Mouse (Mus musculus): ENCODE measurements around the gene Baiap3. TPM values are rescaled to one million over a fixed set of nuclear protein-coding genes. Genes with fewer than 3 reads are reported as not detected.

Baiap3 gene
- polyA plus RNA-seq, 1 experiment, result 1.1 TPM

Other genes with a start within 250 kb of the Baiap3 start
- 4.2 and 4.8 TPM in 2 replicates for gene Cramp1l, start 240.6 kb downstream of the Baiap3 start, polyA plus RNA-seq (2012; ENCODE audit: insufficient read depth, insufficient read length, missing spikeins)
- gene Ift140, start 240.3 kb downstream of the Baiap3 start, polyA plus RNA-seq (2012; ENCODE audit: insufficient read depth, insufficient read length, missing spikeins), result 3.8 and 4.1 TPM in 2 replicates
- gene Tmem204, start 172.8 kb downstream of the Baiap3 start, polyA plus RNA-seq (2012; ENCODE audit: insufficient read depth, insufficient read length, missing spikeins), result 13.1 and 22.6 TPM in 2 replicates
- gene Telo2, start 140.4 kb downstream of the Baiap3 start, polyA plus RNA-seq (2012; ENCODE audit: insufficient read depth, insufficient read length, missing spikeins), result 10.1 and 12.9 TPM in 2 replicates
- gene Ptx4, start 135.6 kb downstream of the Baiap3 start, polyA plus RNA-seq (2012; ENCODE audit: insufficient read depth, insufficient read length, missing spikeins), result not detected in 2 replicates
- gene Clcn7, start 123.0 kb downstream of the Baiap3 start, polyA plus RNA-seq (2012; ENCODE audit: insufficient read depth, insufficient read length, missing spikeins), result 9.6 and 11.5 TPM in 2 replicates
- gene Ccdc154, start 93.9 kb downstream of the Baiap3 start, polyA plus RNA-seq (2012; ENCODE audit: insufficient read depth, insufficient read length, missing spikeins), result not detected in 2 replicates
- not detected in 2 replicates for gene Gm38655, start 80.9 kb downstream of the Baiap3 start, polyA plus RNA-seq (2012; ENCODE audit: insufficient read depth, insufficient read length, missing spikeins)
- gene BC003965, start 71.8 kb downstream of the Baiap3 start, polyA plus RNA-seq (2012; ENCODE audit: insufficient read depth, insufficient read length, missing spikeins), result 27.3 and 36.9 TPM in 2 replicates
- 2.5 and 4.3 TPM in 2 replicates for gene Unkl, start 68.0 kb downstream of the Baiap3 start, polyA plus RNA-seq (2012; ENCODE audit: insufficient read depth, insufficient read length, missing spikeins)
- 27.6 and 32.7 TPM in 2 replicates for gene Gnptg, start 16.2 kb downstream of the Baiap3 start, polyA plus RNA-seq (2012; ENCODE audit: insufficient read depth, insufficient read length, missing spikeins)
- gene Tsr3, start 16.2 kb downstream of the Baiap3 start, polyA plus RNA-seq (2012; ENCODE audit: insufficient read depth, insufficient read length, missing spikeins), result 9.9 and 13.1 TPM in 2 replicates
- gene Ube2i, start 18.3 kb upstream of the Baiap3 start, polyA plus RNA-seq (2012; ENCODE audit: insufficient read depth, insufficient read length, missing spikeins), result 56.0 and 66.5 TPM in 2 replicates
- gene Prss34, start 42.0 kb upstream of the Baiap3 start, polyA plus RNA-seq (2012; ENCODE audit: insufficient read depth, insufficient read length, missing spikeins), result not detected in 2 replicates
- gene Prss28, start 52.3 kb upstream of the Baiap3 start, polyA plus RNA-seq (2012; ENCODE audit: insufficient read depth, insufficient read length, missing spikeins), result not detected in 2 replicates
- gene Prss29, start 62.3 kb upstream of the Baiap3 start, polyA plus RNA-seq (2012; ENCODE audit: insufficient read depth, insufficient read length, missing spikeins), result not detected in 2 replicates
- 0.63 TPM in 1 of 2 replicates, not detected in the other for gene Tpsab1, start 89.2 kb upstream of the Baiap3 start, polyA plus RNA-seq (2012; ENCODE audit: insufficient read depth, insufficient read length, missing spikeins)
- gene Tpsb2, start 109.9 kb upstream of the Baiap3 start, polyA plus RNA-seq (2012; ENCODE audit: insufficient read depth, insufficient read length, missing spikeins), result 6.1 and 8.8 TPM in 2 replicates
- 0.99 TPM in 1 of 2 replicates, not detected in the other for gene Tpsg1, start 112.9 kb upstream of the Baiap3 start, polyA plus RNA-seq (2012; ENCODE audit: insufficient read depth, insufficient read length, missing spikeins)
- gene Cacna1h, start 177.4 kb upstream of the Baiap3 start, polyA plus RNA-seq (2012; ENCODE audit: insufficient read depth, insufficient read length, missing spikeins), result 1.3 TPM in 1 of 2 replicates, not detected in the other
- not detected in 2 replicates for gene Tekt4, start 198.3 kb upstream of the Baiap3 start, polyA plus RNA-seq (2012; ENCODE audit: insufficient read depth, insufficient read length, missing spikeins)
- gene Sstr5, start 240.9 kb upstream of the Baiap3 start, polyA plus RNA-seq (2012; ENCODE audit: insufficient read depth, insufficient read length, missing spikeins), result not detected in 2 replicates

Data from brown adipose tissue, adult 24 weeks (tissue).